Mouse (Mus musculus): ENCODE results near the gene Glud1.

Gene Glud1

DNA sequence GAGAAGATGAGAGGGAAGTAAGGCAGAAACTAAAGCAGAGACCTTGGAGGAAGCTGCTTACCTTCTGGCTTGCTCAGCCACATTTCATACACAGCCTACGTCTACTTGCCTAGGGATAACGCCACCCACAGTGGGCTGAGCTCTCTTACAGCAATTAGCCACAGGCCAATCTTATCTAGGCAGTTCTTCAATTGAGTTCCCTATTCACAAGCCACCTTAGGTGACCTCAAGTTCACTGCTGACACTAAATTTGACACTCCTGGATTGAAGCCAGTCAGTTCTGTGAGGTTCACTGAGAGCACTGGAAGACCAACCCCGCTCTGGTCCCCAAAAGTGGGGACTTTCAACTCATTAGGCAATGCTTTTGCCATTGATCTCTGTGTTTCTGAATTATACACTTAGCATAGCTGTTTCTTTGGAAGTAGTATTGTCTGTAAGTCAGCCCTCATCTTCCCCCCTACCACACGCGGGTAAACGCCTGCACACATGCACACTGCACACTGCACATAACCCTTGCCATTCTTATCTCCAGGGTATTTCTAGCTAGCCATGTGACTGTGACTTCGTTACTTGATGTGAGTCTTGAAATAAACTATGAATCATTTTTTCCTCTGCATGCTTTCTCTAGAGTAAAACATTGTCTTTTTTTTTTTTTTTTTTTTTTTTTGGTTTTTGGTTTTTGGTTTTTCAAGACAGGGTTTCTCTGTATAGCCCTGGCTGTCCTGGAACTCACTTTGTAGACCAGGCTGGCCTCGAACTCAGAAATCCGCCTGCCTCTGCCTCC, 72.6 kb downstream of the Glud1 start:
- DNase-seq, result no peak

DNA sequence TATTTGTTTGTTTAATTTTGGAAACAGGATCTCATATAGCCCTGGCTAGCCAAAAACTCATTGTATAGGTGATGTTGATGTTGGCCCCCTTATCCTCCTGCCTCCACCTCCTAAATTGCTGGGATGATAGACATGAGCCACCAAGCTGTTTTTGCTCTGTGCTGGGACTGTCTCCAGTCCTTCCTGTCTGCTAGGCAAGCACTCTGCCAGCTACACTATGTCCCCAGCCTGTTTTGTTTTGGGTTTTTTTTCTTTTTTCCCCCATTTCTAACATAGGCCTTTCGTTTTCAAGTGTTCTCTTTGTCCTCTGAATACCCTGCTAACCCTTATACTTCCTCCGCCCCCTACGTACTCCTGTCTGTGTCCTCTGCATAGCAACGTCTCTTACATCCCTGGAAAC, 82.8 kb downstream of the Glud1 start:
- DNase-seq, result no peak
